Comparison of ENCODE assay signal across 9 mouse cellular contexts in the genomic region with DNA sequence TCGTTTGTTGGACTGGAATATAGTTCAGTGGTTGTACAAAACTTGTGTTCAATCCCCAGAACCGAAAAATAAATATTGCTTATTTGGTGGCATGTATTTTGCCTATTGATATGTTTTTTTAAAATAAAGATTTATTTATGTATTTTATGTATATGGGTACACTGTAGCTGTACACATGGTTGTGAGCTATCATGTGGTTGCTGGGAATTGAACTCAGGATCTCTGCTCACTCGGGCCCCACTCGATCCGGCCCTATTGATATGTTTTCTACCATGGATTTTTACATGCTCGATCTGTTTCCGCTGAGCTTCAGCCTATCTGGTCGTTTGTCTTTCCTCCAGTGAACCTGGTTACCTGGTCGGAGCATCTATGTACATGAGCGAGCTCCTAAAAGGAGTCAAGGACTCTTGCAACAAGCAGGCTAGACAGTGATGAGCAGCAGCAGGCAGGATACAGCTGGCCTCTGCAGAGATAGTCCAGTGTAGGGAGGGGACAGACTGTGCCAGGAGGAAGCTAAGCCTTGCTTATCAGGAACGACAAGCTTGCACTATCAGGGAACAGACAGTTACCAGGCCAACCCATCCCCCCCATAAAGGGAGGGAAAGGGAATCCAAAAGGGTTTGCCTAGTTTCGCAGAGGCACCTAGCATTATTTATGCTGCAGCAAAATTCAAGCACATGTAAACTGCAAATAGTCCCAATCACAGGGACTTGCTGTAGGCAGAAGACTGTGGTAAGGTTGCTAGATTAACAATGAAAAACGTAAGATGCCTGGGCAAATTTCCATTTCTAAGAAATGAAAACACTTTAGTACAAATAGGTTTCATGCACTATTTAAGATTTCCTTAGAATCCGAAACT. TPM values are rescaled to one million over a fixed set of nuclear protein-coding genes. Genes with fewer than 3 reads are reported as not detected.
DNase-seq lines count a peak whose midpoint lies in the region; ATAC-seq and TF ChIP-seq lines count a peak whose summit lies in the region.
"Had no signal": no experiment of that assay in that cellular context is flagged by ENCODE, and none has a peak within 500 bp of the region (broad histone marks: within the 10 kb centered on the region; RNA-seq: fewer than 3 reads in every experiment).

No protein-coding gene starts in this region.

- H3K4me1 ChIP-seq in heart, embryonic 13.5 days: peaks cover 33% of the 10 kb centered on the region
- H3K4me1 ChIP-seq in lung, embryonic 16.5 days (replicated peaks; ENCODE audit: control insufficient read depth, insufficient read depth, low read length): no peaks in the 10 kb centered on the region
- H3K4me1 ChIP-seq in forebrain, postnatal 0 days (ENCODE audit: insufficient read depth): no peaks in the 10 kb centered on the region

- no peaks in the 10 kb centered on the region for H3K9me3 ChIP-seq in heart, embryonic 13.5 days
- no peaks in the 10 kb centered on the region for H3K9me3 ChIP-seq in lung, embryonic 16.5 days (ENCODE audit: control insufficient read depth, low read length)
- H3K9me3 ChIP-seq in forebrain, postnatal 0 days (ENCODE audit: low read length): no peaks in the 10 kb centered on the region

- DNase-seq in urinary bladder, postnatal 14 days (ENCODE audit: low spot score): peak; percentile 16
- no peak for DNase-seq in urinary bladder, postnatal 25 days (ENCODE audit: low spot score)
- DNase-seq in frontal cortex, postnatal 25 days (ENCODE audit: low spot score in 2 of 2): no peak
- no peak for DNase-seq in forebrain, postnatal 0 days
- no peak for DNase-seq in left cerebral cortex, adult 9 months (ENCODE audit: low spot score in 2 of 2)
- DNase-seq in cerebellum, postnatal 14 days: no peak
- DNase-seq: kidney, postnatal 4 days had no signal

- ATAC-seq in heart, embryonic 13.5 days (ENCODE audit: extremely low read depth, insufficient number of reproducible peaks, low FRiP score, low TSS enrichment): peak; percentile 77
- peak; percentile 62 for ATAC-seq in lung, embryonic 16.5 days (ENCODE audit: low read depth)
- ATAC-seq in forebrain, postnatal 0 days: no peak

- TF ChIP-seq CTCF in forebrain, postnatal 0 days (IDR thresholded peaks at IDR 0.05; ENCODE audit: low read depth): no peak

- H3K9ac ChIP-seq in heart, embryonic 13.5 days: no peak overlapping the region
- H3K9ac ChIP-seq in lung, embryonic 16.5 days (ENCODE audit: low read length): no peak overlapping the region
- no peak overlapping the region for H3K9ac ChIP-seq in forebrain, postnatal 0 days

- H3K4me2 ChIP-seq in heart, embryonic 13.5 days: peak overlapping the region; percentile 47
- no peak overlapping the region for H3K4me2 ChIP-seq in lung, embryonic 16.5 days (ENCODE audit: low read depth, low read length)
- H3K4me2 ChIP-seq in forebrain, postnatal 0 days (ENCODE audit: low read depth): no peak overlapping the region

- H3K4me3 ChIP-seq in heart, embryonic 13.5 days: no peak overlapping the region
- no peak overlapping the region for H3K4me3 ChIP-seq in lung, embryonic 16.5 days (ENCODE audit: low read length)
- H3K4me3 ChIP-seq in forebrain, postnatal 0 days (ENCODE audit: low read depth, low read length): no peak overlapping the region

- peaks cover 81% of the 10 kb centered on the region for H3K27me3 ChIP-seq in heart, embryonic 13.5 days (replicated peaks)
- H3K27me3 ChIP-seq in lung, embryonic 16.5 days (ENCODE audit: control insufficient read depth, insufficient read depth, low read depth, low read length): no peaks in the 10 kb centered on the region
- no peaks in the 10 kb centered on the region for H3K27me3 ChIP-seq in forebrain, postnatal 0 days (ENCODE audit: insufficient read depth, low read length)

- 0 out of 2 replicates have a peak overlapping the region, but pooled peaks have one; percentile 12 for H3K27ac ChIP-seq in heart, embryonic 13.5 days (replicated peaks)
- H3K27ac ChIP-seq in lung, embryonic 16.5 days (ENCODE audit: low read length): no peak overlapping the region
- no peak overlapping the region for H3K27ac ChIP-seq in forebrain, postnatal 0 days (ENCODE audit: low read depth, low read length)

- 37% methylated on average over 14 of the region's 14 CpGs for WGBS in heart, embryonic 13.5 days
- 52% methylated on average over 14 of the region's 14 CpGs for WGBS in lung, embryonic 16.5 days
- WGBS in forebrain, postnatal 0 days: 79% methylated on average over 14 of the region's 14 CpGs

- no peaks in the 10 kb centered on the region for H3K36me3 ChIP-seq in heart, embryonic 13.5 days
- H3K36me3 ChIP-seq in lung, embryonic 16.5 days (ENCODE audit: control insufficient read depth, insufficient read depth, low read length): no peaks in the 10 kb centered on the region
- no peaks in the 10 kb centered on the region for H3K36me3 ChIP-seq in forebrain, postnatal 0 days (ENCODE audit: insufficient read depth)

RNA-seq across cellular contexts. Expression of a gene that starts 7.3 kb away (rescaled TPM):
- polyA plus RNA-seq in heart, embryonic 13.5 days (2015; fragmentation: Nextera tagmentation; extraction: Ambion mirVana): 81.3 and 91.9 TPM in 2 replicates
- polyA plus RNA-seq in lung, embryonic 16.5 days (2015; fragmentation: Nextera tagmentation; extraction: Ambion mirVana): 126 and 130 TPM in 2 replicates
- 36.4 and 37.5 TPM in 2 replicates for total RNA-seq in forebrain, postnatal 0 days (2014; rRNA removed)
- polyA plus RNA-seq in forebrain, postnatal 0 days (2015; fragmentation: Nextera tagmentation; extraction: Ambion mirVana): 60.7 and 70.5 TPM in 2 replicates
